Mouse (Mus musculus) kidney, adult 2 months (tissue): ENCODE measurements around the gene Zfp800.

Source experiments
- CTCF ChIP-seq: fragments of 200-500 bp; conservative IDR thresholded peaks from 2 replicates; pipeline ENCODE4 v1.5.1; 2011; ENCODE audit warnings: low read depth, mild to moderate bottlenecking, control low read depth, low read length, moderate library complexity, mixed read lengths; ENCODE audit not compliant: insufficient read depth, insufficient read length
- POLR2A ChIP-seq: fragments of 200-500 bp; IDR thresholded peaks from one replicate; pipeline ENCODE4 v1.6.1; 2011; ENCODE audit warnings: low read depth, low read length, control low read depth

DNA sequence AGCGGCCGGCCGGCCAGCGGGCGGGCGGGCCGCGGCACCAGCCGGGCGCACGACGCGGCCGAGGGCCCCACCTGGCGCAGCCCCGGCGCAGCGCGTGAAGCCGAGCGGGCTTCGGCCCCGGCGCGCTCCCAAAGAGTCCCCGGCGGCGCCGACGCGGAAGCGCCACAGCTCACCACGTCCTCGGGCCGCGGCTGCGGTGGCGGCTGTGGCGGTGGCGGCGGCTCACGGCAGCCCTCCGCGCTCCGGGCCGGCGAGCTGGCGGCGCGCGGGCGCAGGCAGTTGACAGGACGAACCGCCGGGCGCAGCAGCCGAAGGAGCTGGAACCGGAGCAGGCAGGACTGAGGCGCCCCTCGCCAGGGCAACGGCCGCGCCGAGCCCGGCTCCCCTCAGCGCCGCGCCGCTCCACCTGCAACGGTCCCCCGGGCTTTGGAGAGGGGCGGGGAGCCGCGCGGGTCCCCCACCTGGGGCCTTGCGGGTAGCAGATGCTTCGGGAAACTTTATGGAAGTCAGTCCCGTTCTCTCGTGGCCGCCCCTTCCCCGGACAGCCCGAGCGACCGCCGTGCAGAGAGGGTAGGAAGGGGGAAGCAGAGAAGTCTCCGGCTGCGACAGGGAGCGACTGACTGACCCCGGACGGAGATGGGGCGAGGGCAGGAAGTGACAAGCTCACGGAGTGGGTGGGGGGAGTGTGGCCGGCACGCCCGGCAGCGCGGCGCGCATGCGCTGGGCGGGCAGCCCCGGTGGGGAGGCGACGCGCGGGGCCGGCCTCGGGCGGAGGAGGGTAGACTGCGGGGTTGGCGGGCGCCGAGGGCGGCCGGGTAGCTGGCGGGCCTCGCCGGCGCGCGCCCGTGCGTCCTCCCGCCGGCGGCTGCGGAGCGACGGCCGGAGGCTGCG, 136.3 kb downstream of the Zfp800 start:
- TF ChIP-seq CTCF (no peak), POLR2A (peak; percentile 87)
